Mouse (Mus musculus) forebrain, postnatal 0 days (tissue): ENCODE results near the gene Lix1l. TPM values are rescaled to one million over a fixed set of nuclear protein-coding genes. Genes with fewer than 3 reads are reported as not detected.

Experiments
- ATAC-seq: fragments of 200-750 bp; cut with Nextera tagmentation; 2 replicates; pipeline ENCODE4 v1.8.0; 2017; ENCODE audit warnings: mild to moderate bottlenecking, moderate library complexity
- DNase-seq: peaks from one replicate; pipeline ENCODE4 v3.0.0-alpha.2; 2015
- H3K27ac ChIP-seq: fragments of 300-500 bp; sonication (generic); 2 replicates; pipeline ENCODE4 v1.5.1; 2014; ENCODE audit warnings: low read depth, mild to moderate bottlenecking, antibody characterized with exemption, low read length, moderate library complexity, mixed read lengths
- H3K27me3 ChIP-seq: fragments of 300-500 bp; sonication (generic); 2 replicates; pipeline ENCODE4 v1.6.1; 2014; ENCODE audit warnings: mild to moderate bottlenecking, low read length, mixed read lengths; ENCODE audit not compliant: insufficient read depth
- H3K36me3 ChIP-seq: fragments of 300-500 bp; sonication (generic); 2 replicates; pipeline ENCODE4 v1.6.1; 2014; ENCODE audit warnings: mild to moderate bottlenecking, moderate library complexity; ENCODE audit not compliant: insufficient read depth
- H3K4me1 ChIP-seq: fragments of 300-500 bp; sonication (generic); 2 replicates; pipeline ENCODE4 v1.6.1; 2014; ENCODE audit warnings: antibody characterized with exemption; ENCODE audit not compliant: insufficient read depth
- H3K4me2 ChIP-seq: fragments of 300-500 bp; sonication (generic); 2 replicates; pipeline ENCODE4 v1.6.1; 2014; ENCODE audit warnings: low read depth, mild to moderate bottlenecking, moderate library complexity
- H3K4me3 ChIP-seq: fragments of 300-500 bp; sonication (generic); 2 replicates; pipeline ENCODE4 v1.5.1; 2014; ENCODE audit warnings: low read depth, low read length, mixed read lengths
- H3K9ac ChIP-seq: fragments of 300-500 bp; sonication (generic); 2 replicates; pipeline ENCODE4 v1.6.1; 2014; ENCODE audit warnings: mild to moderate bottlenecking
- H3K9me3 ChIP-seq: fragments of 300-500 bp; sonication (generic); 2 replicates; pipeline ENCODE4 v1.6.1; 2016; ENCODE audit warnings: low read length
- CTCF ChIP-seq: sonication (generic); IDR thresholded peaks from 2 replicates; pipeline ENCODE4 v1.5.1; 2016; ENCODE audit warnings: antibody characterized with exemption, control low read depth, low read depth
- WGBS: fragments of 180-500 bp; shearing (Covaris S2); extraction: QIAGEN DNeasy Blood & Tissue Kit; methylation state at CpG from one replicate; pipeline ENCODE4 v1.1.7; 2014; 5-methylcytosine and 5-hydroxymethylcytosine counted together
- polyA plus RNA-seq: library from polyadenylated mRNA; unstranded; fragments of >200 nt; fragmentation: Nextera tagmentation; extraction: Ambion mirVana; gene quantifications from 2 replicates; pipeline ENCODE4 v1.2.1, GENCODE M21; 2015
- total RNA-seq: library from RNA; depleted of rRNA; stranded (reverse); fragments of >200 nt; gene quantifications from 2 replicates; pipeline ENCODE4 v1.2.3, GENCODE M21; 2014

The Lix1l gene
- total and polyA plus RNA-seq, 2 experiments from 2014 or later: 3.7 to 53.5 TPM

- no peaks in the 10 kb centered on the region for H3K27me3 ChIP-seq
- peaks cover 16% of the 10 kb centered on the region for H3K36me3 ChIP-seq
- H3K4me2 ChIP-seq: peak overlapping the region; percentile 81
- WGBS: 84% methylated on average over 23 of the region's 23 CpGs
- TF ChIP-seq CTCF: no peak
- H3K9me3 ChIP-seq: no peaks in the 10 kb centered on the region
- H3K27ac ChIP-seq: no peak overlapping the region
- no peak for DNase-seq
- peak overlapping the region; percentile 59; the same call in 1 of the 2 replicates for H3K9ac ChIP-seq
- ATAC-seq: no peak
- peaks cover 29% of the 10 kb centered on the region; the same call in 1 of the 2 replicates for H3K4me1 ChIP-seq
- H3K4me3 ChIP-seq: peak overlapping the region; percentile 52
Measured at GRCm38 (mm10) chr3:96559911-96560850, 40.8 kb upstream of the Lix1l start.

DNA sequence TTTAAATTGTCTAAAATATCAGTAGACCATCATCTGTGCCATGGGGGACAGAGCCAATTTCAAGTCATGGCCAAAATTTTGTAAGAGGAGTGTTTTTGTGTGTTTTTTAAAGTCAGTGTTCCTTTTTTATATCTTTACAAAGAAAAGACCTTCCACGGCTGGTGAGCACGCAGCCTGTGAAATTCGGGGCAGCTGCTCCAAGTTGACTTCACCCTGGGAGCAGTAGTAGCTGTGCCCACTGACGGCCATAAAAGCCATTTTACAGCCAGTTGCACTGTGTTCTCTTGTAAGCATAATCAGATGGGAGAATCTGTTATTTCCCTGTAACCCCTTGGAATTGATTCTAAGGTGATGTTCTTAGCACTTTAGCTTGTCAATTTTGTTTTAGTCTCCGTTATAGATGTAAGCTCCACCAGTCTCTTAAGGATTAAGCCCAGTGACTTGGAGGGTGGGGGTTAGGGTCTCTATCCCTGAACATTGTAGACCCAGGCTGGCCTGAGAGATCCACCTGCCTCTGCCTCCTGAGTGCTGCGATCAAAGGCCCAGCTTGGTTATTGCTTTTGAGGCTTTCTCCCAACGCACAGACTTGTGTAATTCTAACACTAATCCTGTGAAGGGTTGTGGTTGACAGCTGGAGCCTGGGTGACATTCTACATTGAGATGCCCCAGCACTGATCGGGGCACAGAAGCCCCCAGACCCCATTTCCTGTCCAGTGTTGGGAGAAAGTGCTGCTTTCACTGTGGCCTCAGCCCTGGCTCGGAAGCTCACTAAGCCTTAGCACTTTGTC, 39.9 kb upstream of the Lix1l start:
- Histone ChIP-seq H3K4me3 (peak overlapping the region; percentile 52), H3K4me1 (peaks cover 29% of the 10 kb centered on the region; the same call in 1 of the 2 replicates), H3K27me3 (no peaks in the 10 kb centered on the region), H3K9ac (no peak overlapping the region), H3K27ac (no peak overlapping the region), H3K36me3 (peaks cover 16% of the 10 kb centered on the region), H3K9me3 (no peaks in the 10 kb centered on the region), H3K4me2 (peak overlapping the region; percentile 81)
- DNase-seq (no peak), ATAC-seq (no peak)
- no peak for TF ChIP-seq CTCF
- WGBS: 89% methylated on average over 9 of the region's 9 CpGs

DNA sequence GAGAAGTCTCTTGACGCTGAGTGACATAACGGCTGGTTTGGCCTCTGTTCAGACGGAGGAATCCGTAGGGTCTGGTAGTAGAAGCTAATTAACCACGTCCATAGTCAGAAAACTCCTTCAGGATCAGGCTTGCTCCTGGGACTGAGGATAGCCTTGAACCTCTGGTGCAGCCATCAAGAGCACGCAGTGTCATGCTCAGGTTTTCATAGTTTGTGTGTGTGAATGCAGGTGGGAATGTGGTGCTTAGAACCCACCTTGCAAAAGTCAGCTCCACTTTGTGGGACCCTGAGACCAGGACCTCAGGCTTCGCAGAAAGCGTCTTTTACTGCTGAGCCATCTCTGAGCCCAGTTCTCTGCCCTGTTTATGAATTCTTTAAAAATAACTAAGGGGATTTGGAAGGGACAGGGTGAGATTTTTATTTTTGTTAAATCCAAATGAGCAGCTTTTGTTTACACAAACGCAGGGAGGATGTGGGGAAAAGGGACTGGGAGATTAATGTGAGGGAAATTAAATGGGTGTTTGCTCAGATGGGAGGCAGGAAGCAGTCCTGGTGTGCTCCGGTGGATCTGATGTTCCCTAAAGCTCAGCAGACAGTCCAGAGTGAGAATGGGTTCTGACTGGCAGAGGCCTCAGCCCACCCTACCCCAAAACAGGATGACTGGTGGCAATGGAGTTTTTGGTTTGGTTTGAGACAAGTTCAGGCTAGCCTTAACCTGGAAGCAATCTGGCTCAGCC, 38.8 kb upstream of the Lix1l start:
- no peak overlapping the region for H3K4me3 ChIP-seq
- no peak for DNase-seq
- H3K27me3 ChIP-seq: no peaks in the 10 kb centered on the region
- H3K9me3 ChIP-seq: no peaks in the 10 kb centered on the region
- no peak overlapping the region for H3K27ac ChIP-seq
- no peak overlapping the region for H3K9ac ChIP-seq
- TF ChIP-seq CTCF: no peak
- WGBS: 50% methylated on average over 10 of the region's 10 CpGs
- no peak for ATAC-seq
- H3K36me3 ChIP-seq: peaks cover 16% of the 10 kb centered on the region
- peaks cover 27% of the 10 kb centered on the region; the same call in 1 of the 2 replicates for H3K4me1 ChIP-seq
- no peak overlapping the region for H3K4me2 ChIP-seq

- no peak for TF ChIP-seq CTCF
- peaks cover 27% of the 10 kb centered on the region; the same call in 1 of the 2 replicates for H3K4me1 ChIP-seq
- WGBS: 93% methylated on average over 8 of the region's 8 CpGs
Measured at GRCm38 (mm10) chr3:96563267-96563666, 37.7 kb upstream of the Lix1l start.

DNA sequence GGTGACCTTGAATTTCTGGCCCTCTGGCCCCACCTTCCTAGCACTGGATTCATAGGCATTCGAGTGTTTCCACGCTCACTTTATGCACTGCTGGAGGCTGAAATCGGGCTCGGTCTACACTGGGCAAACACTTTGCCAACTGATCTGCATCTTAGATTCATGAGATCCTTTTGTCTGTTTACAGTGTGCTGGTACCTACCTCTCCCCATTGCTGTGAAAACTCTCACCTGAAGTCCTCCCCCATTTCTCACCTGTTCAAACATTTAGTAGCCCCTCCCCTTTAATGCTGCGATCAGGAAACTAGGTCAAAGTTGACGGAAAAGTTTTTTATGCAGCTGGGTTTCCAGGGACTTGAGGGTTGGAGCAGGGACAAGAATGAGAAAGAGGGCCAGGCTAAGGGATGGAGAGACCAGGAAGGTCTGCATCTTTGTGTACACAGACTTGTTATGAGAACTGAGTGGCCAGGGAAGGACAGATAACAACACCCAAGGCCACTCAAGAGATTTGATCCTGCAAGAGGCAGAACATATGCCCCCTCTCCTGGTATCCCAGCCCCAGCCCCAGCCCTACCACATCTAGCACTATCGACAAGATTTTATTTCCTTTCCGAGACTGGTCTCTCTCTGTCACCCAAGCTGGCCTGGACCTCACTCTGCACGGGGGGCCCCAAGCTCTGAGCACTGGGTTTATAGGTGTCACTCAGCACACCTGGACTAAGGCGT, 36.9 kb upstream of the Lix1l start:
- Histone ChIP-seq H3K4me2 (no peak overlapping the region), H3K36me3 (peaks cover 16% of the 10 kb centered on the region), H3K4me1 (peaks cover 22% of the 10 kb centered on the region; the same call in 1 of the 2 replicates), H3K27ac (no peak overlapping the region), H3K9me3 (no peaks in the 10 kb centered on the region), H3K9ac (no peak overlapping the region), H3K27me3 (no peaks in the 10 kb centered on the region), H3K4me3 (no peak overlapping the region)
- DNase-seq (no peak), ATAC-seq (no peak)
- TF ChIP-seq CTCF: no peak
- 74% methylated on average over 10 of the region's 10 CpGs for WGBS

More at GRCm38 (mm10) chr3:96563267-96563666, 37.7 kb upstream of the Lix1l start:
- Histone ChIP-seq H3K27ac (no peak overlapping the region), H3K9ac (no peak overlapping the region), H3K9me3 (no peaks in the 10 kb centered on the region), H3K4me3 (no peak overlapping the region), H3K27me3 (no peaks in the 10 kb centered on the region), H3K4me2 (no peak overlapping the region), H3K36me3 (peaks cover 16% of the 10 kb centered on the region)
- ATAC-seq (no peak), DNase-seq (no peak)

- H3K9ac ChIP-seq: no peak overlapping the region
- no peak overlapping the region for H3K4me2 ChIP-seq
- no peaks in the 10 kb centered on the region for H3K27me3 ChIP-seq
- WGBS: 81% methylated on average over 7 of the region's 7 CpGs
- no peak for DNase-seq
- peaks cover 16% of the 10 kb centered on the region; the same call in 1 of the 2 replicates for H3K4me1 ChIP-seq
- no peak for ATAC-seq
- no peak overlapping the region for H3K27ac ChIP-seq
- no peaks in the 10 kb centered on the region for H3K9me3 ChIP-seq
- TF ChIP-seq CTCF: no peak
- peaks cover 14% of the 10 kb centered on the region for H3K36me3 ChIP-seq
- H3K4me3 ChIP-seq: no peak overlapping the region
Measured at GRCm38 (mm10) chr3:96564633-96565032, 36.3 kb upstream of the Lix1l start.
